Mouse (Mus musculus) common myeloid progenitor, adult 5-6 weeks (primary cell): Measurements from ENCODE around the gene Pex6. TPM values are rescaled to one million over a fixed set of nuclear protein-coding genes. Genes with fewer than 3 reads are reported as not detected.
"Not testable (repeated sequence)": the region's sequence is repeated elsewhere in the genome, so short reads cannot be mapped to it uniquely, and the experiment has no call there.

Experiments
- ATAC-seq: replicated peaks from 2 replicates; pipeline ENCODE4 v1.8.0; 2016; ENCODE audit warnings: low read depth, mild to moderate bottlenecking, moderate TSS enrichment, inconsistent platforms; ENCODE audit not compliant: poor library complexity, severe bottlenecking
- total RNA-seq: library from RNA; stranded (forward); fragments of 200-1000, 187-1606 nt; gene quantifications from 2 replicates; pipeline ENCODE4 v1.2.3, GENCODE M21; 2017

Pex6 gene
- total RNA-seq, 1 experiment from 2014 or later, result 17.7 TPM

DNA sequence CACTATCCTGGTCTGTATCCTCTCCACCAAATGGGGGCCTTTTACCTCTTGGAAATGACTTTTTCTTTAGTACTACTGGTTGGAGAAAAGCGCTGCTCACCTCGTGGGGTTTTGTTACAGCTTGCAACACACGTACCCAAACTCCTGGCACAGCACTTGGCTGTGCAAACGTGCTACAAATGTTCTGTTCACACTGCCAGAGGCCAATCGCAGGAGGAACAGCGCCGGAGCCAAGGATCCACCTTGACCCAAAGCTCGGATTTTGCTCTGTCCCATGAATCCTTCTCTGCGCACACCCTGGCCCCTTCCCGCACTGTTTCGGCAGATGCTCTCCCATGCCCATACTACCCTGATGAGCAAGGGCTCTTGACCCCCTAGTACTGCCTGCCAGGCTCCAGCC lies 17.2 kb downstream of the Pex6 start:
- ATAC-seq, result no peak

DNA sequence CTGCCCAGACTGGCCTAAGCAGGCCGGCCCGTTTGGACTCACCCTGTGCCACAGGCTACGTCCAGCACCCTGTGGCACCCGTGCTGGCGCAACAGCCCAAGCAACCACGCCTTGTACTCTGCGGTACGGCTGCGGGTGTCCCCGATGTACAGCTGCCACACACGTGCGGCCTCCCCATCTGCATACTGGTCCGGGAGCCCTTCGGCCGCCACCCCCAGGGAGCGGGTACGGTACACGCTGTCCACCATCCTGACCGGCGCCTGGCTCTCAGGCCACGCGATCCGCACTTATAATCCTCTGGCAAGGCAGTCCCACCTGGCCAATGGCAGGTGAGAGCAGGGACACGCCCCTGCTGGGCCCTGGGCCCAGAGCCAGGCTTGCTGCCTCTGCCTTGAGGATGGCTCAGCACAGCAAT lies 17.6 kb downstream of the Pex6 start, which contains the start of gene Gnmt:
Gene Gnmt (minus strand): TSS at position 265 of the 415 bp plus-strand sequence.
- no peak for ATAC-seq

DNA sequence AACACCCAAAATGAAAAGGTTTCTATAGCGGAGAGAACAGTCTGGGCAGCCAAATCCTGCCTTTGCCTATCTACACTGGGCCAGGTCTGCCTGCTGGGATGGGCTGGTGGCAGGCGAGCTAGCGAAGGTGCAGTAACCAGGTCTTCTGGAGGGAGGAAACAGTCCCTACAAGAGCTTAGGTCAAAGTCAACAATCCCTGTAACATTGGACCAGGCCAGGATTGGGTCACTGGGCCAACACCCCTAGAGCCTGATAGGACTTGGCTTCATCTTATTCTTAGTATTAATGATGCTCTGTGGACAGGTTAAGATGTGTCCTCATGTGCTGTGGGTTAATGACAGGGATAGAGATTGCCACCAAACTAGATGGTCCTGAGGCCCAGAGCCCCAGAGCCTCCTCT lies 22.8 kb downstream of the Pex6 start:
- ATAC-seq, result no peak

GRCm38 (mm10) chr17:46735287-46735686 lies 24.0 kb downstream of the Pex6 start:
- no peak for ATAC-seq

DNA sequence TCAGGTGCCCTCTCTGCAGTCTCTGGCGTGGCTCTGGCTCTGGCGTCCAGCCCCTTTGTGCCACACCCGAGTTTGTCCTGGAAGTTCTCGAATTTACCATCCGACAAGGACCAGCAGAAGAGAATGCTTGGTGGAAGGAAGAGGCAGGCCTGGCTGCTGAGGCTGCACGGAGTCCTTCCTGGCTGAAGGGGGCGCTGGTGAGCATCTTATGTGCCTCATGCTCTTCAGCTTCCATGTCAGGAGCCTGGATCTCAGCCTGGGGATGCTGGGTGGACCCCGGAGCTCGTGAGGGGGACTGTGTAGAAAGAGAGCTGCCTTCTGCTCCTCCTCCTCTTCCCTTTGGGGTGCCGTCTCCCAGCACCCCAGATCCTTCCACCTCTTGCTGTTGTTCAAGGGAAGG lies 24.9 kb downstream of the Pex6 start:
- ATAC-seq, result peak; percentile 56; the same call in 1 of the 2 replicates

DNA sequence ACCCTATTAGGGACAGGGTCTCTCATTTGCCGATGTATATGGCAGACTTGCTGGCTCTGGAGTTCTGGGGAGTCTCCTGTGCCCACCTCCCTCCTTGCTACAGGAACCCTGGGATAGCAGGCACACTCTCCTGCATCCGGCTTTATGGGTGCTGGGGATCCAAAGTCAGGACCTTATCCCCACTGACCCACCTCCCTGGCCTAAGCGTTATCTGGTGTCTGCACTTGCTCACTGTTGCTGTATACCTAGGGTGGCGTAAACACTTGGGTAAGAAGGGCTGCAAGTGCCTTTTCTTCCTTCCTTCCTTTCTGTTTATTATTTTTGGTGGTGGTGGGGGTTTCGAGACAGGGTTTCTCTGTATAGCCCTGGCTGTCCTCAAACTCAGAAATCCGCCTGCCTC lies 30.0 kb downstream of the Pex6 start:
- ATAC-seq, result no peak

DNA sequence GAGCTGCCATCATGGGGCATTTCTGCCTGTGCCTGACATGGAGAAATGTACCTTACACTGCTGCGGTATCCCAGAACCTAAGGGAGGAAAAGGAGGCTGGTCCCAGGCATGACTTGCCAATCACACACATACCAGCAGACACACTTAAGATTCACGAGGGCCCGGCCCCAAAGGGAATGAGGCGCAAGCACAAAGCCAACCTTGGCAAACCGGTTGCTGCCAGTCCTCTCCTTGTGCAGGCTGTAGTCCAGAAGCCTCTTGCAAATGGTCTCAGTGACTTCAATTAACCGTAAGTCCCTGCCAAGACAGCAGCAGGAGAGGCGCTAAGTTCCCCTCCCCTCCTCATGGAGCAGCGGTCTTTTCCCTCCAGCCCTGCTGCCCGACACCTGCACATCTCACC lies 31.7 kb downstream of the Pex6 start:
- ATAC-seq, result no peak

- no peak for ATAC-seq
Measured at GRCm38 (mm10) chr17:46745506-46745905, 34.2 kb downstream of the Pex6 start.

- no peak for ATAC-seq
Measured at GRCm38 (mm10) chr17:46747234-46747633, 36.0 kb downstream of the Pex6 start.

GRCm38 (mm10) chr17:46747806-46748205 lies 36.5 kb downstream of the Pex6 start:
- ATAC-seq, result no peak

GRCm38 (mm10) chr17:46749282-46749681 lies 38.0 kb downstream of the Pex6 start:
- no peak for ATAC-seq

DNA sequence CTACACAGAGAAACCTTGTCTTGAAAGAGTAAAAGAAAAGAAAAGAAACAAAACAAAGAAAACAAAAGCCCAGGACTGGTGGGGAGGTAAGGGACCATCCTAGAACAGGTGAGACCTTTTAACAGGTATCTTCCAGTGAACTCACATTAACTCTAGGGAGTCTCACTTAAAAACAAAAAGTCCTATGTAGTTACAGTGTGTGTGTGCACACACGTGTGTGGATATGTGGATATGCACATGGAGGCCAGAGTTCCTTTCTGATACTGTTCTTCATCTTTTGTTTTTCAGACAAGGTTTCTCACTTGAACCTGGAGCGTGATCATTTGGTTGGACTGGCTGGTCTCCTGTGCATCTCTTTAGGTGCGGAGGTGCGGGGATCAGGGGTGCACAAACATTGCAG lies 39.3 kb downstream of the Pex6 start:
- no peak for ATAC-seq

GRCm38 (mm10) chr17:46751056-46751793 lies 40.0 kb downstream of the Pex6 start:
- ATAC-seq, result peak; percentile 77

GRCm38 (mm10) chr17:46751794-46752556 lies 40.7 kb downstream of the Pex6 start, which contains the start of gene Cnpy3:
Gene Cnpy3, minus strand, starts transcription at chr17:46752214.
- ATAC-seq, result peak; percentile 90

DNA sequence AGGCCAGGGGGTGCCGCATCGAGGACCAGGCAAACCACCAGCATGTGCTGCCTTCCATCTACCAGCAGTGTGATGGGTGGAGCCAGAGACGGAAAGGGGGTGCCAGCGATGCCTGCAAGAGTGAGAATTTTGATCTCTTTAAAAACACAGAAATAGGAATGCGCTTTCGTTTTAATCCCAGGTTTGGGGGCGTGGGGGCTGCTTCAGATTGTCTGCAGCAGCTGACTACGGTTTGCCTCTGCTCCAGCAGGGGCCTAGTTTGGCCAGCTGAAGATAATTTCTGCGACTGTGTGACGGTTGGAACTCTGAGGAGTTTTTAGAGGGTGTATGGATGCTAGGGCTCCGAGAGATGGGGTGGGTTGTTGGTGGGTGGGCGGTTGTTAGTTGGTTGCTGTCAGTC lies 47.5 kb downstream of the Pex6 start:
- ATAC-seq, result no peak

- ATAC-seq, result no peak
Measured at GRCm38 (mm10) chr17:46763544-46763943, 52.3 kb downstream of the Pex6 start, which contains the start of gene Ptcra. Gene Ptcra, minus strand, starts transcription at chr17:46763712.

DNA sequence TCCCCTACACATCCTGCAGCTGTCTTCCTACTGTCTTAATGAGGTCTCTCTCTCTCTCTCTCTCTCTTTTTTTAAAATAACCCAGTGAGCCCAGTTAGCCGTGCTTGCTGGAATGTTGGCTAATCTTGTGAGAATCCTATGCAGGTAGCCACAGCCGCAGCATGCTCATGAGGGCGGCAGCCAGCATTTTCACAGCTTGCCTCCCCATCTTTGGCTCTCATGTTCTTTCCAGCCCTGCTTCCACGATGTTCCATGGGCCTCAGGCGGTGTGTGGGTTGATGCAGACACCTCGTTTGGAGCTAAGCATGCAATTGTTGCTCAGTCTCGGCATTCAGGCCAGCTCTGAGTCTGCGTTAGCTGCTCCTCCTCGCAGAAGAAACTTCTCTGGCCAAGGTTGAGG lies 53.7 kb downstream of the Pex6 start:
- ATAC-seq, result not testable (repeated sequence)

DNA sequence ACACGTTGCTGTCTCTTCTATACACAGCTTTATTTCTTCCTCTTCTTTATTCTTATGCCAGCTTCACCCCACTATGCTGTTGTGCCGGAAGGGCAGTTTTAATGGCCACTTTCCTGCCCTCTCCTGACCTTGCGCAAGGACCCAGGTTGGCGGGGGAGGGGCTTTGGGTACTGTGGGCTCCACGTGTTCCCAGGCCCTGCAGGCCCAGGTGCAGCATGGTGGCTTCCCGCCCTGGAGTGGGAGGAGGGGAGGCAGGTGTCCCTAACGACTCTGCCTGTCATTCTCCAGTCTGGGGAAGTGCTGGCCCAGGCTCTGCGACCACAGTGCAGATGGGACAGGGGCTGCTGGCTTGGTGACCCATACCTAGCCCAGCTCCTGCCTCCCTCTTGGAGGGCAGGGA lies 56.6 kb downstream of the Pex6 start:
- ATAC-seq, result 0 out of 2 replicates have a peak, but pooled peaks have one; percentile 13

- ATAC-seq, result no peak
Measured at GRCm38 (mm10) chr17:46770546-46770945, 59.3 kb downstream of the Pex6 start.

GRCm38 (mm10) chr17:46771025-46771424 lies 59.8 kb downstream of the Pex6 start:
- no peak for ATAC-seq

- no peak for ATAC-seq
Measured at GRCm38 (mm10) chr17:46771616-46772015, 60.4 kb downstream of the Pex6 start.
